In the genomic region with DNA sequence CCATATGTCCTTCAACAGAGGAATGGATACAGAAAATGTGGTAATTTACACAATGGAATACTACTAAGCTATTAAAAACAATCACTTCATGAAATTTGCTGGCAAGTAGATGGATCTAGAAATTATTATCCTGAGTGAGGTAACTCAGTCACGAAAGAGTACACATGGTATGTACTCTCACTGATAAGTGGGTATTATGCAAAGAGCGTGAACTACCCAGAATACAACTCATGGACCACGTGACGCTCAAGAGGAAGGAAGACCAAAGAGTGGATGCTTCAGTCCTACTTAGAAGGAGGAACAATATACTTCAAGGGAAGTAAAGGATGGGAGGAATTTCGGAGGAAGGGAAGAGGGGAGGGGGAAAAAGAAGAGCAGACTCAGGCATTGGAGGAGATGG, we compare ENCODE assay signal across 16 mouse cellular contexts.
"Had no signal": no experiment of that assay in that cellular context is flagged by ENCODE, and none has a peak within 500 bp of the region (broad histone marks: within the 10 kb centered on the region; RNA-seq: fewer than 3 reads in every experiment).

No protein-coding gene starts in this region.

- DNase-seq: retina, postnatal 1 day; right cerebral cortex, adult 18-20 months; right cerebral cortex, postnatal 14 days; right cerebral cortex, postnatal 25 days; right cerebral cortex, postnatal 4 days; spleen, adult 18-20 months; thymus, adult 18-20 months; thymus, adult 2 months; thymus, postnatal 14 days; thymus, postnatal 25 days; thymus, postnatal 36 days; thymus, postnatal 4 days had no signal

- H3K4me2 ChIP-seq: neural tube, embryonic 13.5 days; neural tube, embryonic 15.5 days; stomach, embryonic 15.5 days had no signal

- H3K27me3 ChIP-seq: neural tube, embryonic 13.5 days; neural tube, embryonic 15.5 days; stomach, embryonic 15.5 days had no signal

- H3K9ac ChIP-seq: neural tube, embryonic 13.5 days; neural tube, embryonic 15.5 days; stomach, embryonic 15.5 days had no signal

- H3K9me3 ChIP-seq: neural tube, embryonic 13.5 days; neural tube, embryonic 15.5 days; stomach, embryonic 15.5 days had no signal

- H3K4me1 ChIP-seq: stomach, embryonic 15.5 days had no signal

- H3K36me3 ChIP-seq: neural tube, embryonic 13.5 days; neural tube, embryonic 15.5 days; stomach, embryonic 15.5 days had no signal

- H3K4me3 ChIP-seq: neural tube, embryonic 13.5 days; neural tube, embryonic 15.5 days; stomach, embryonic 15.5 days had no signal

- H3K27ac ChIP-seq: neural tube, embryonic 13.5 days; neural tube, embryonic 15.5 days; stomach, embryonic 15.5 days; stomach, postnatal 0 days had no signal
